Mouse (Mus musculus) gastrocnemius, adult 8-10 months (tissue): Measurements from ENCODE around the gene Pbx1. TPM values are rescaled to one million over a fixed set of nuclear protein-coding genes. Genes with fewer than 3 reads are reported as not detected.

Experiments used
- DNase-seq, 2 experiments: peaks; one replicate each; pipeline ENCODE4 v3.0.0; 2022; ENCODE audit warnings: low spot score in 2 of 2
- total RNA-seq, 4 experiments: library from RNA; stranded (reverse); gene quantifications; 2 replicates each; pipeline ENCODE4 v1.2.4; 2022

Pbx1 gene
- total RNA-seq, 4 experiments from 2014 or later: 18.8 to 23.7 (median 20.0) TPM

- DNase-seq: no peak
These were observed 124.5 kb downstream of the Pbx1 start for GRCm38 (mm10) chr1:168307275-168308182.

- no peak for DNase-seq
These were observed 131.6 kb downstream of the Pbx1 start for GRCm38 (mm10) chr1:168300505-168300904.

GRCm38 (mm10) chr1:168299928-168300365 lies 132.1 kb downstream of the Pbx1 start:
- no peak for DNase-seq

GRCm38 (mm10) chr1:168299181-168299580 lies 132.9 kb downstream of the Pbx1 start:
- DNase-seq: no peak

GRCm38 (mm10) chr1:168296290-168296689 lies 135.8 kb downstream of the Pbx1 start:
- no peak for DNase-seq

- DNase-seq: no peak
These were observed 136.3 kb downstream of the Pbx1 start for GRCm38 (mm10) chr1:168295782-168296181.

GRCm38 (mm10) chr1:168293673-168294072 lies 138.4 kb downstream of the Pbx1 start:
- no peak for DNase-seq

- DNase-seq: no peak
These were observed 140.0 kb downstream of the Pbx1 start for GRCm38 (mm10) chr1:168292106-168292505.

- DNase-seq: no peak
These were observed 140.4 kb downstream of the Pbx1 start for GRCm38 (mm10) chr1:168291643-168292040.

- peak in 1 of 2 experiments; percentile 6 for DNase-seq
These were observed 140.9 kb downstream of the Pbx1 start for GRCm38 (mm10) chr1:168291001-168291642.

- no peak for DNase-seq
These were observed 141.7 kb downstream of the Pbx1 start for GRCm38 (mm10) chr1:168290236-168290985.

- no peak for DNase-seq
These were observed 143.1 kb downstream of the Pbx1 start for GRCm38 (mm10) chr1:168288891-168289545.

- peak in 1 of 2 experiments; percentile 25 for DNase-seq
These were observed 144.1 kb downstream of the Pbx1 start for GRCm38 (mm10) chr1:168287843-168288591.

- no peak for DNase-seq
These were observed 145.0 kb downstream of the Pbx1 start for GRCm38 (mm10) chr1:168286862-168287650.

- no peak for DNase-seq
These were observed 147.4 kb downstream of the Pbx1 start for GRCm38 (mm10) chr1:168284566-168285141.

GRCm38 (mm10) chr1:168283841-168284565 lies 148.1 kb downstream of the Pbx1 start:
- DNase-seq: no peak

GRCm38 (mm10) chr1:168283421-168283820 lies 148.6 kb downstream of the Pbx1 start:
- no peak for DNase-seq

GRCm38 (mm10) chr1:168275678-168276077 lies 156.4 kb downstream of the Pbx1 start:
- DNase-seq: no peak

- no peak for DNase-seq
These were observed 157.8 kb downstream of the Pbx1 start for GRCm38 (mm10) chr1:168274296-168274695.
